Comparison of ENCODE assay signal across 23 mouse cellular contexts in genomic region chr11:74491130-74491529, GRCm38 (mm10).
"Had no signal": no experiment of that assay in that cellular context is flagged by ENCODE, and none has a peak within 500 bp of the region (broad histone marks: within the 10 kb centered on the region; RNA-seq: fewer than 3 reads in every experiment).

No protein-coding gene starts in this region.

- H3K4me2 ChIP-seq: limb, embryonic 12.5 days; limb, embryonic 15.5 days; liver, embryonic 13.5 days; midbrain, embryonic 13.5 days had no signal

- H3K9ac ChIP-seq: limb, embryonic 12.5 days; limb, embryonic 15.5 days; liver, embryonic 13.5 days; midbrain, embryonic 13.5 days had no signal

- DNase-seq: kidney, adult 2 months; kidney, postnatal 25 days; layer of hippocampus, adult 9-11 months; left cerebral cortex, postnatal 4 days; liver, embryonic 13.5 days; lung, adult 2 months; lung, postnatal 14 days; lung, postnatal 4 days; right cerebral cortex, adult 18-20 months; right cerebral cortex, postnatal 14 days; right cerebral cortex, postnatal 4 days; thymus, adult 2 months; thymus, postnatal 14 days; thymus, postnatal 4 days had no signal

- H3K4me1 ChIP-seq: limb, embryonic 15.5 days; midbrain, embryonic 10.5 days; midbrain, embryonic 13.5 days had no signal

- H3K36me3 ChIP-seq: limb, embryonic 12.5 days; limb, embryonic 15.5 days; liver, embryonic 13.5 days; midbrain, embryonic 10.5 days; midbrain, embryonic 13.5 days had no signal

- H3K27ac ChIP-seq: kidney, postnatal 0 days; limb, embryonic 12.5 days; limb, embryonic 15.5 days; liver, embryonic 13.5 days; midbrain, embryonic 10.5 days; midbrain, embryonic 13.5 days; stomach, postnatal 0 days had no signal

- H3K9me3 ChIP-seq: limb, embryonic 12.5 days; limb, embryonic 15.5 days; liver, embryonic 13.5 days; megakaryocyte, embryonic 14.5 days; midbrain, embryonic 10.5 days; midbrain, embryonic 13.5 days had no signal

- ATAC-seq: midbrain, embryonic 13.5 days; midbrain, embryonic 16.5 days had no signal

- H3K4me3 ChIP-seq: layer of hippocampus, adult 2 months; limb, embryonic 12.5 days; limb, embryonic 15.5 days; liver, embryonic 13.5 days; megakaryocyte, embryonic 14.5 days; midbrain, embryonic 10.5 days; midbrain, embryonic 13.5 days had no signal

- H3K27me3 ChIP-seq: limb, embryonic 12.5 days; limb, embryonic 15.5 days; midbrain, embryonic 13.5 days had no signal
